Mouse (Mus musculus): ENCODE results near the gene Pgk1.

Pgk1 gene

GRCm38 (mm10) chrX:106219171-106220032 is 32.5 kb downstream of the Pgk1 start:
- WGBS, result 2% methylated on average over 59 of the region's 60 CpGs

- WGBS, result 96% methylated on average over 20 of the region's 25 CpGs
These were observed 34.2 kb downstream of the Pgk1 start, which contains the start of gene Taf9b for GRCm38 (mm10) chrX:106221058-106221457. TSS of gene Taf9b (minus strand) at chrX:106221158.

Measured in cerebral cortex, adult 2 months (tissue).